Mouse (Mus musculus) myocyte (in vitro differentiated cells): ENCODE data around the gene Senp7. TPM values are rescaled to one million over a fixed set of nuclear protein-coding genes. Genes with fewer than 3 reads are reported as not detected.
"Not testable (repeated sequence)": the region's sequence is repeated elsewhere in the genome, so short reads cannot be mapped to it uniquely, and the experiment has no call there.

Experiments
- H3K27me3 ChIP-seq: one replicate; pipeline ENCODE4 v1.6.1; 2011; ENCODE audit not compliant: control insufficient read depth, insufficient read depth, insufficient read length
- H3K36me3 ChIP-seq: one replicate; pipeline ENCODE4 v1.6.1; 2011; ENCODE audit not compliant: control insufficient read depth, insufficient read depth
- H3K4me2 ChIP-seq: one replicate; pipeline ENCODE4 v1.6.1; 2011; ENCODE audit warnings: low read depth, control low read depth
- H3K4me3 ChIP-seq: one replicate; pipeline ENCODE4 v1.5.1; 2011; ENCODE audit warnings: mild to moderate bottlenecking, control low read depth, moderate library complexity
- H3K79me2 ChIP-seq: one replicate; pipeline ENCODE4 v1.6.1; 2011; ENCODE audit not compliant: control insufficient read depth, insufficient read depth
- H3ac ChIP-seq: one replicate; pipeline ENCODE4 v1.6.1; 2011; ENCODE audit not compliant: control insufficient read depth, insufficient read length
- CEBPB ChIP-seq: IDR thresholded peaks from 2 replicates; pipeline ENCODE4 v1.6.1; 2011; ENCODE audit warnings: mild to moderate bottlenecking, moderate library complexity; ENCODE audit not compliant: poor library complexity, insufficient read depth, severe bottlenecking
- E2F4 ChIP-seq: IDR thresholded peaks from one replicate; pipeline ENCODE4 v1.6.1; 2011; ENCODE audit warnings: mild to moderate bottlenecking, control low read depth, moderate library complexity; ENCODE audit not compliant: insufficient read depth
- MAX ChIP-seq: IDR thresholded peaks from one replicate; pipeline ENCODE4 v1.6.1; 2011; ENCODE audit warnings: low read depth, mild to moderate bottlenecking, control low read depth
- MYOD1 ChIP-seq, 3 experiments: IDR thresholded peaks; one replicate each; pipeline ENCODE4 v1.6.1; 2011; ENCODE audit warnings: control low read depth in 2 of 3, low read depth in 2 of 3, mild to moderate bottlenecking in 2 of 3, moderate library complexity in 1 of 3; ENCODE audit not compliant: insufficient read length in 2 of 3, control insufficient read depth in 1 of 3
- MYOG ChIP-seq, 3 experiments: IDR thresholded peaks; one replicate each; pipeline ENCODE4 v1.6.1; 2011; ENCODE audit warnings: control low read depth in 2 of 3, low read depth in 2 of 3, mild to moderate bottlenecking in 2 of 3; ENCODE audit not compliant: insufficient read length in 2 of 3, control insufficient read depth in 1 of 3, insufficient read depth in 1 of 3
- POLR2A ChIP-seq: IDR thresholded peaks from one replicate; pipeline ENCODE4 v1.6.1; 2011; ENCODE audit warnings: low read depth, mild to moderate bottlenecking, control low read depth, moderate library complexity; ENCODE audit not compliant: insufficient read length
- POLR2AphosphoS2 ChIP-seq: IDR thresholded peaks from one replicate; pipeline ENCODE4 v1.6.1; 2011; ENCODE audit warnings: low read depth, control low read depth; ENCODE audit not compliant: insufficient read length
- REST ChIP-seq: IDR thresholded peaks from one replicate; pipeline ENCODE4 v1.6.1; 2011; ENCODE audit warnings: mild to moderate bottlenecking, control low read depth, moderate library complexity; ENCODE audit not compliant: insufficient read depth, insufficient read length
- SRF ChIP-seq: IDR thresholded peaks from one replicate; pipeline ENCODE4 v1.6.1; 2011; ENCODE audit warnings: low read depth; ENCODE audit not compliant: control insufficient read depth, insufficient read length
- TCF12 ChIP-seq: IDR thresholded peaks from one replicate; pipeline ENCODE4 v1.6.1; 2011; ENCODE audit warnings: mild to moderate bottlenecking, control low read depth; ENCODE audit not compliant: poor library complexity, insufficient read depth, severe bottlenecking
- TCF3 ChIP-seq: IDR thresholded peaks from one replicate; pipeline ENCODE4 v1.6.1; 2011; ENCODE audit warnings: low read depth, control low read depth; ENCODE audit not compliant: insufficient read length
- USF1 ChIP-seq: IDR thresholded peaks from one replicate; pipeline ENCODE4 v1.6.1; 2011; ENCODE audit warnings: low read depth, mild to moderate bottlenecking, control low read depth, moderate library complexity
- polyA plus RNA-seq: library from polyadenylated mRNA; unstranded; fragments of >200 nt; fragmentation: generic; extraction: Trizol; gene quantifications from one replicate; pipeline ENCODE4 v1.2.1, GENCODE M21; 2012; ENCODE audit warnings: missing spikeins

Senp7 gene
- polyA plus RNA-seq: 4.0 TPM

DNA sequence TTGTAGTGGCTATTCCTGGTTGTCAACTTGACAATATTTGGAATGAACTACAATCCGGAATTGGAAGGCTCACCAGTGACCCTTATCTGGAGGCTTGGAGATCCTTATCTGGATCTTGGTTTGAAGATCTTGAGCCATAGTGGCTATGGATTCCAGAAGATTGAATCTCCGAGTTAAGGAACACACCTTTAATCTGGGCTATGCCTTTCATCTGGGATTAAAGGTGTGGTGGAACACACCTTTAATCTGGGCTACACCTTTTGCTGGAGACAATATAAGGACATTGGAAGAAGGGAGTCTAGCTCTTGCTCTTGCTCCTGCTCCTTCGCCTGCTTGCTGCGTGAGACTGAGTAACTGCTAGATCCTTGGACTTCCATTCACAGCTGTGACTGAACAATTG is at the start of gene Senp7:
TSS of gene Senp7 (plus strand) at position 301 of the 400 bp plus-strand sequence.
- H3K36me3 ChIP-seq, H3K4me3 ChIP-seq, H3K27me3 ChIP-seq, H3ac ChIP-seq, H3K79me2 ChIP-seq, H3K4me2 ChIP-seq: not testable (repeated sequence)

DNA sequence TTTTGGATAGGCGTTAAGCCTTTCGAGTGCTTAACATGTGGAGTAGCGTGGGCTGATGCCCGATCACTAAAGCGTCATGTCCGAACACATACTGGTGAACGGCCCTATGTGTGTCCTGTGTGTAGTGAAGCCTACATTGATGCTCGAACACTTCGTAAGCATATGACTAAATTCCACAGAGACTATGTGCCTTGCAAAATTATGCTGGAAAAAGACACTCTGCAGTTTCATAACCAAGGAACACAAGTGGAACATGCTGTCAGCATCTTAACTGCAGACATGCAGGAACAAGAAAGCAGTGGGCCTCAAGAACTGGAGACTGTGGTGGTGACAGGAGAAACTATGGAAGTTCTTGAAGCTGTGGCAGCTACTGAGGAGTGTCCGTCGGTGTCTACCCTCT is 41.3 kb upstream of the Senp7 start:
- TF ChIP-seq CEBPB: no peak
- TF ChIP-seq REST: no peak
- TF ChIP-seq MAX: no peak
- TF ChIP-seq SRF: no peak
- TF ChIP-seq MYOD1 (IDR thresholded peaks at IDR 0.05; ENCODE audit: control insufficient read depth in 1 of 3, insufficient read length in 2 of 3, low read depth in 2 of 3): no peak
- no peak for TF ChIP-seq MYOG (IDR thresholded peaks at IDR 0.05; ENCODE audit: control insufficient read depth in 1 of 3, insufficient read depth in 1 of 3, insufficient read length in 2 of 3, low read depth in 2 of 3)
- no peak for TF ChIP-seq USF1
- no peak for TF ChIP-seq TCF3
- no peak for TF ChIP-seq POLR2AphosphoS2
- no peak for TF ChIP-seq E2F4
- TF ChIP-seq POLR2A: no peak
- no peak for TF ChIP-seq TCF12
- Histone ChIP-seq H3K27me3 (no peaks in the 10 kb centered on the region), H3K36me3 (peaks cover 59% of the 10 kb centered on the region), H3K79me2 (no peaks in the 10 kb centered on the region), H3K4me3 (no peak overlapping the region), H3K4me2 (no peak overlapping the region), H3ac (no peak overlapping the region)

DNA sequence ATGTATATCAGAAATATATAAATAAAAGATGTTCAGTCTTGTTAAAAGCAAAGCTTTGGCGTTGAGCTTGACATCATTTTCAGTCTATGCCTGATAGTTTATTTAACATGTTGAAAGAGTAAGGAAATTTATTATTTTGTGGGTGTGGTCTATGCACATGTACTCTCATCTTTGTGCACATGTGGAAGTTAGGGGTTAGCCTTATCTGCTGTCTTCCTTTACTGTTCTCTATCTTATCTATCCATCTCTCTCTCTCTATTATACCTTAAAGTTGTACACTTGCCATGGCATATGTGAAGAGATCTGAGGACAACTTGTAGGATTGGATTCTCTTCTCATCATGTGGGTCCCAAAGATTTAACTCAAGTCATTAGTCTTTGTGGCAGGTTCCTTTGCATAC is 39.3 kb upstream of the Senp7 start:
- Histone ChIP-seq H3K27me3 (no peaks in the 10 kb centered on the region), H3K79me2 (no peaks in the 10 kb centered on the region), H3ac (no peak overlapping the region), H3K4me2 (no peak overlapping the region), H3K36me3 (peaks cover 42% of the 10 kb centered on the region), H3K4me3 (no peak overlapping the region)
- TF ChIP-seq USF1 (no peak), POLR2A (no peak), TCF12 (no peak), MYOG (IDR thresholded peaks at IDR 0.05; ENCODE audit: control insufficient read depth in 1 of 3, insufficient read depth in 1 of 3, insufficient read length in 2 of 3, low read depth in 2 of 3) (no peak), MYOD1 (IDR thresholded peaks at IDR 0.05; ENCODE audit: control insufficient read depth in 1 of 3, insufficient read length in 2 of 3, low read depth in 2 of 3) (no peak), REST (no peak), SRF (no peak), POLR2AphosphoS2 (no peak), E2F4 (no peak), TCF3 (no peak), MAX (no peak)

DNA sequence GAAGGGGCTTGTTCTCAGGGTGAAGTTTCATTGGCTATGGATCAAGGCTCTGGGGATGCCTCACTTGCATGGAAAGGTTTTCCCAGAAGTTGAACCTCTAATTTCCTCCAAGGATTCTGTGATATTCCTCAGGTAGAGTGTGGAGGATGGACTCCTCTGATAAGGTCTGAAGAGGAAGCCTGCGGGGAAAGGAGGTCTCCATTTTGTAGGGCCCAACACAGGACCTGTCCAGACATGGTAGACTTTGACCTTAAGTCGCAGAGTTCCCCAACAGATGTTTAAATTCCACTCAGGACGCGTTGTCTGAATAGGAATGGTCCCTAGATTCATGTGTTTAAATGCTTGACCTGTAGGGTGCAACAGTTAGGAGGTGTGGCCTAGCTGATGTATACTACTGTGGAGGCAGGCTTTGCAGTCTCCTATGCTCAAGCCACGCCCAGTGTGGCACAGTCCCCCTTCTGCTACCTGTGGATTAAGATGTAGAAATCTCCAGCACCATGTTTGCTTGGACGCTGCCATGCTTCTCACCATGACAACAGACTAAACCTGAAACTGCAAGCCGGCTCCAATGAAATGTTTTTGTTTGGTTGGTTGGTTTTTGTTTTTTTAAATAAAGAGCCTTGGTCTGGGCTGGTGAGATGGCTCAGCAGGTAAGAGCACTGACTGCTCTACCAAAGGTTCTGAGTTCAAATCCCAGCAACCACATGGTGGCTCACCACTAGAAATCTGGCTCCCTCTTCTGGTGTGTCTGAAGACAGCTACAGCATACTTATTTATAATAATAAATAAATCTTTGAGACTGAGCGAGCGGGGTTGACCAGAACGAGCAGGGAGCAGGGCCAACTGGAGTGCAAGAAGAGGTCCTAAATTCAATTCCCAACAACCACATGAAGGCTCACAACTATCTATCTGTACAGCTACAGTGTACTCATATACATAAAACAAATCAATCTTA is 35.1 kb upstream of the Senp7 start:
- Histone ChIP-seq H3K4me2 (no peak overlapping the region), H3K36me3 (peaks cover 20% of the 10 kb centered on the region), H3K4me3 (no peak overlapping the region), H3K27me3 (no peaks in the 10 kb centered on the region), H3ac (no peak overlapping the region), H3K79me2 (no peaks in the 10 kb centered on the region)
- TF ChIP-seq POLR2AphosphoS2 (peak; percentile 87), E2F4 (no peak), REST (no peak), MAX (no peak)

DNA sequence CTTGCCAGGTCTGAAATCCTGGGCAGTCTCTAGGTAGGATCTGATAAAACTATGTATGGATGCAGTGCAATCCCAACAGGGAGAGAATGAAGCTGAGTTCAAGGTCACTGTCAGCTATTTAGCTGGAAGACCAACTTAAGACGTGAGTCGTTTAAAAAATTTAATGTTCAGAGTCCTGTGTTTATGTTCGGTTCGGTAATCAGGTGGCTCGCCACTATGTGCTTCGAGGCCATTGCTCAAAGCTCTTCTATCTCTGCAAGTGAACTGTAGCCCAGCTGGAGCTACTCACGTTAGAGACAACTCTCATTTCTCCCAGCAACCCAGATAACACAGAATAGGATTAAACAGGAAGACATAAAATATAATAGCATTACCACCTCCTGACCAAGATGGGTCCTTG is 34.1 kb upstream of the Senp7 start:
- Histone ChIP-seq H3K36me3 (peaks cover 26% of the 10 kb centered on the region), H3K27me3 (no peaks in the 10 kb centered on the region), H3K4me2 (no peak overlapping the region), H3ac (no peak overlapping the region), H3K79me2 (no peaks in the 10 kb centered on the region), H3K4me3 (no peak overlapping the region)
- TF ChIP-seq CEBPB (no peak), POLR2AphosphoS2 (peak; percentile 43)

DNA sequence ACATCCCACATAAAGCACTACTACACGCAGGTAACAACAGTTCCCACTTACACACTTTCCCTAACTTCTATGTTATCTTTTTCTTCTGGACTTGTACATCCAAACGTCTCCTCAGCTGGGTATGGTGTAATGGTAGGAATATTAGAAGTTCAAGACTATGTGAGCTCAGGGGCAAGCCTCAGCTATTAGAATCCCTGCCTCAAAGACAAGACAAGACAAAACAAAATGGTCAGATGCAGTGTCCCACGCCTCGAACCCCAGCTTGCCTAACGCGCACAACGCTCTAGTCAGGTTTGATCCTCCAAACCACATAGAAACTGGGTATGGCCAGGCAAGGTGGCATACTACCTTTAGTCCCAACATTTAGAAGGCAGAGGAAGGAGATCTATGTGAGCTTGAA is 28.5 kb upstream of the Senp7 start:
- Histone ChIP-seq H3K27me3 (no peaks in the 10 kb centered on the region), H3ac (no peak overlapping the region), H3K79me2 (peaks cover 41% of the 10 kb centered on the region), H3K4me3 (no peak overlapping the region), H3K36me3 (peaks cover 28% of the 10 kb centered on the region), H3K4me2 (no peak overlapping the region)
- TF ChIP-seq SRF (no peak), E2F4 (no peak), CEBPB (no peak), MYOD1 (IDR thresholded peaks at IDR 0.05; ENCODE audit: control insufficient read depth in 1 of 3, insufficient read length in 2 of 3, low read depth in 2 of 3) (no peak), TCF12 (no peak), TCF3 (no peak), POLR2AphosphoS2 (no peak), REST (no peak), MYOG (IDR thresholded peaks at IDR 0.05; ENCODE audit: control insufficient read depth in 1 of 3, insufficient read depth in 1 of 3, insufficient read length in 2 of 3, low read depth in 2 of 3) (no peak), MAX (no peak), USF1 (no peak)
